8 mouse cellular contexts compared by ENCODE assay signal in the genomic region with DNA sequence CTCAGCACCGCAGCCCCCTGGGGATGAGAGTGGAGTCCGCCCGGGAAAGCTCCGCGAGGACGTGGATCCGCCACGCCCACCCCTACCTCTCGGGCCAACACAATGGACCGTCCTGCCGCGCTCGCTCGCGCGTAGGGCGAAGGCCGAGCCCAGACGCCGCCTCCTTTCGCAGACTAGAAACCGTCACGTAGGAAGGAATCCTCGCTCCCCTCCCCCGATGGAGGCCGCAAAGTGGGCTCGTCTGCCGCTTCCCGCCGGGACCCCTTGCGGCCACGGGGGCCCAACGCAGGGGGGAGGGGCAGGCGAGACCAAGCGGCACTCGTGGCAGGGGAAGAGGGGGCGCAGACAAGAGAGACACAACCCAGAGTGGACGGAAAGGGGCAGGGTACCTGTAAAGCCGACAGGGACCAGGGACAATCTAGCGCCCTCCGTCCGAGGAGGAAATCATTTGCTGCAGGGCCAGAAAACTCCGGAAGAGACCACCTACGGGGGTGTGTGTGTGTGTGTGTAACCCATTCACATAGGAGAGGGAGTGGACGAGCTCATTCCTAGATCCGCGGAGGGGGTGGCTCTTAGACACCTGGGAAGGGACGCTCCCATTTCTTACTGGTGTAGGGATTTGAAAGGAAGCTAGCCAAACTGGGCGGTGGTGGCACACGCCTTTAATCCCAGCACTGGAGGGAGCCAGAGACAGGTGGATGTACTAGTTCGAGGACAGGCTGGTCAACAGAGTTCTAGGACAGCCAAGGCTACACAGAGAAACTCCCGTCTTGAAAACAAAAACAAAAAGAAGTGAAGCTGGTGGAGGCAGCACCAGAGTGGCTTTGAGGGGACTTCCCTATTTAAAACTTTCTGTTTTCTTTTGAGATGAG. TPM values are rescaled to one million over a fixed set of nuclear protein-coding genes. Genes with fewer than 3 reads are reported as not detected.
DNase-seq lines count a peak whose midpoint lies in the region; ATAC-seq and TF ChIP-seq lines count a peak whose summit lies in the region.

A gene (minus strand): TSS at position 533 of the 872 bp plus-strand sequence.

- DNase-seq in gastrocnemius, postnatal 10 days = peak; percentile 60
- DNase-seq in gastrocnemius, adult 8-10 months (ENCODE audit: low spot score in 2 of 2) = no peak
- DNase-seq in embryo, embryonic 10 days (ENCODE audit: low spot score) = peak; percentile 96
- peak; percentile 70 for DNase-seq in gonadal fat pad, adult 2 months (ENCODE audit: low read depth)
- peak; percentile 91 for DNase-seq in kidney, adult 11 months
- peak; percentile 91 for DNase-seq in left cerebral cortex, postnatal 4 days
- peak; percentile 99 for DNase-seq in midbrain, embryonic 11.5 days (ENCODE audit: low spot score, missing footprints)
- peak in 1 of 2 experiments; percentile 51 for DNase-seq in spleen, adult 2 months (ENCODE audit: low read depth in 1 of 2, low spot score in 2 of 2)

- H3K4me2 ChIP-seq in midbrain, embryonic 11.5 days = peak within 1 kb of the TSS; percentile 82

- TF ChIP-seq POLR2A in spleen, adult 2 months (IDR thresholded peaks at IDR 0.05; ENCODE audit: low read depth, low read length) = no peak

- peak within 1 kb of the TSS; percentile 81 for H3K4me3 ChIP-seq in midbrain, embryonic 11.5 days (ENCODE audit: low read depth, low read length)
- peak within 1 kb of the TSS; percentile 71 for H3K4me3 ChIP-seq in spleen, adult 2 months (ENCODE audit: extremely low read depth, insufficient read depth, insufficient read length)

- ATAC-seq in midbrain, embryonic 11.5 days (ENCODE audit: low FRiP score) = peak; percentile 92

- TF ChIP-seq CTCF in spleen, adult 2 months (IDR thresholded peaks at IDR 0.05; ENCODE audit: extremely low read depth, insufficient read depth, insufficient read length, insufficient replicate concordance) = 0 out of 2 replicates have a peak, but pooled peaks have one; percentile 1

- 1% methylated on average over 52 of the region's 52 CpGs for WGBS in midbrain, embryonic 11.5 days
- 1% methylated on average over 52 of the region's 52 CpGs for WGBS in spleen, adult 2 months

- H3K27ac ChIP-seq in midbrain, embryonic 11.5 days (ENCODE audit: low read depth, low read length) = peak within 1 kb of the TSS; percentile 89
- H3K27ac ChIP-seq in spleen, adult 2 months (ENCODE audit: insufficient read depth, low read length) = peak within 1 kb of the TSS; percentile 86

- peak within 1 kb of the TSS; percentile 81 for H3K9ac ChIP-seq in midbrain, embryonic 11.5 days (ENCODE audit: low read length)

- intact Hi-C loops in left cerebral cortex, postnatal 4 days (cut with DNase I) = no loop called here

- peaks cover 6% of the 10 kb centered on the region for H3K36me3 ChIP-seq in midbrain, embryonic 11.5 days (ENCODE audit: control insufficient read depth, insufficient read depth, low read length)
- H3K36me3 ChIP-seq in spleen, adult 2 months (ENCODE audit: control insufficient read depth, insufficient read depth, low read length) = peaks cover 7% of the 10 kb centered on the region

- H3K4me1 ChIP-seq in midbrain, embryonic 11.5 days (ENCODE audit: control insufficient read depth, insufficient read depth, low read length) = peaks cover 8% of the 10 kb centered on the region
- H3K4me1 ChIP-seq in spleen, adult 2 months (ENCODE audit: control insufficient read depth, insufficient read depth, insufficient read length) = peaks cover 9% of the 10 kb centered on the region

- H3K9me3 ChIP-seq in midbrain, embryonic 11.5 days (ENCODE audit: control insufficient read depth, low read length) = no peaks in the 10 kb centered on the region

- H3K27me3 ChIP-seq in midbrain, embryonic 11.5 days (ENCODE audit: control insufficient read depth, insufficient read depth, low read length) = no peaks in the 10 kb centered on the region
- H3K27me3 ChIP-seq in spleen, adult 2 months (ENCODE audit: control insufficient read depth, insufficient read depth, low read length) = no peaks in the 10 kb centered on the region

RNA-seq across cellular contexts. Expression of the gene that starts here (rescaled TPM):
- 10 to 100 TPM in 1 of 2 experiments, 1 to 10 TPM in 1; 7.5 to 12.3 TPM for total RNA-seq in gastrocnemius, postnatal 10 days (2021)
- total RNA-seq in gastrocnemius, adult 8-10 months (2022) = 1 to 10 TPM in 3 of 4 experiments, under 1 TPM in 1; 0.56 to 1.5 (median 1.1) TPM
- polyA plus RNA-seq in gonadal fat pad, adult 2 months (2012; rRNA removed) = 74.1 and 84.0 TPM in 2 replicates
- total RNA-seq in left cerebral cortex, postnatal 4 days (2021) = 100 to 1,000 TPM; 234 to 250 TPM
- 306 and 332 TPM in 2 replicates for polyA plus RNA-seq in midbrain, embryonic 11.5 days (2014; fragmentation: Nextera tagmentation; extraction: Ambion mirVana)
- 62.9 and 90.7 TPM in 2 replicates for polyA plus RNA-seq in spleen, adult 2 months (2012; rRNA removed)

Comparison
In these comparisons a context has a peak if more than half of its experiments do, and no peak if none do; other contexts are left out.
1. RNA of the gene that starts here (total RNA-seq): 234 to 250 TPM in left cerebral cortex, postnatal 4 days; 7.5 to 12.3 TPM in gastrocnemius, postnatal 10 days and 0.56 to 1.5 TPM in gastrocnemius, adult 8-10 months; every median in the first group is over 10 times any median in the second.
2. DNase-seq: peak in gastrocnemius, postnatal 10 days (single experiment), embryo, embryonic 10 days (single experiment), gonadal fat pad, adult 2 months (single experiment), kidney, adult 11 months (single experiment), left cerebral cortex, postnatal 4 days (single experiment) and midbrain, embryonic 11.5 days (single experiment); none in gastrocnemius, adult 8-10 months (0 of 2).